Comparison of ENCODE assay signal across 11 mouse cellular contexts in the genomic region with DNA sequence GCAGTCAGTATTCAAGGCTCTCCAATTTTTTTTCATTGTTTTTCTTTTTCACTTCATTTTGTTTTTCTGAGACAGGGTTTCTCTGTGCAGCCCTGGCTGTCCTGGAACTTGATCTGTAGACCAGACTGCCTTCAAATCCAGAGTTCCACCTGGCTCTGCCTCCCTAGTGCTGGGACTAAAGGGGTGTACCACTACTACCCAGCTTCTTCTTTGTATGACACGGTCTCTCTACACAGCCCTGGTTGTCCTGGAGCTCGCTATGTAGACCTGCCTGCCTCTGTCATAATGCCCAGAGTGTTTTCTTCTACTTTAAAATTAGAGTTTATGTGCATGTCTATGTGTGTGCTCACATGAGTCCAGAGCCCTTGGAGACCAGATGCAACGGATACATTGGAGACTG. TPM values are rescaled to one million over a fixed set of nuclear protein-coding genes. Genes with fewer than 3 reads are reported as not detected.
A peak's percentile ranks its signal among the peaks of the same experiment; 100 is the strongest.
DNase-seq lines count a peak whose midpoint lies in the region; ATAC-seq and TF ChIP-seq lines count a peak whose summit lies in the region.
"Had no signal": no experiment of that assay in that cellular context is flagged by ENCODE, and none has a peak within 500 bp of the region (broad histone marks: within the 10 kb centered on the region; RNA-seq: fewer than 3 reads in every experiment).

No protein-coding gene starts in this region.

- DNase-seq in forebrain, embryonic 10.5 days (ENCODE audit: extremely low spot score, low spot score): no peak
- DNase-seq in kidney, adult 2 months: no peak
- DNase-seq in kidney, postnatal 14 days: no peak
- DNase-seq in spleen, adult 2 months (ENCODE audit: low read depth in 1 of 2, low spot score in 2 of 2): no peak
- no peak for DNase-seq in spleen, adult 12 weeks (ENCODE audit: low spot score)
- DNase-seq in right cerebral cortex, postnatal 25 days: no peak
- DNase-seq: right cerebral cortex, postnatal 14 days had no signal

- ATAC-seq in forebrain, embryonic 12.5 days (ENCODE audit: low FRiP score): no peak
- ATAC-seq in megakaryocyte-erythroid progenitor cell, adult 5-6 weeks (replicated peaks; ENCODE audit: low FRiP score, low TSS enrichment, poor library complexity, severe bottlenecking): peak; percentile 6
- ATAC-seq: hindbrain, postnatal 0 days had no signal

- H3K4me1 ChIP-seq in forebrain, embryonic 10.5 days: peaks cover 39% of the 10 kb centered on the region
- H3K4me1 ChIP-seq in forebrain, embryonic 12.5 days: peaks cover 27% of the 10 kb centered on the region
- peaks cover 29% of the 10 kb centered on the region for H3K4me1 ChIP-seq in kidney, adult 2 months (ENCODE audit: control insufficient read depth, insufficient read depth, low read length)
- peaks cover 17% of the 10 kb centered on the region for H3K4me1 ChIP-seq in spleen, adult 2 months (ENCODE audit: control insufficient read depth, insufficient read depth, insufficient read length)

- no peak overlapping the region for H3K4me3 ChIP-seq in forebrain, embryonic 10.5 days
- no peak overlapping the region for H3K4me3 ChIP-seq in forebrain, embryonic 12.5 days (replicated peaks)
- H3K4me3 ChIP-seq in kidney, adult 2 months (ENCODE audit: insufficient read depth, low read depth, low read length): no peak overlapping the region
- H3K4me3 ChIP-seq in spleen, adult 2 months (ENCODE audit: extremely low read depth, insufficient read depth, insufficient read length): no peak overlapping the region
- H3K4me3 ChIP-seq: limb, embryonic 15.5 days had no signal

- WGBS in forebrain, embryonic 10.5 days: 84% methylated on average over 3 of the region's 3 CpGs
- WGBS in forebrain, embryonic 12.5 days: 84% methylated on average over 3 of the region's 3 CpGs
- WGBS in kidney, adult 2 months: 77% methylated on average over 3 of the region's 3 CpGs
- 65% methylated on average over 3 of the region's 3 CpGs for WGBS in spleen, adult 2 months

- H3K36me3 ChIP-seq in forebrain, embryonic 10.5 days (replicated peaks): no peaks in the 10 kb centered on the region
- no peaks in the 10 kb centered on the region for H3K36me3 ChIP-seq in forebrain, embryonic 12.5 days (replicated peaks)
- H3K36me3 ChIP-seq in kidney, adult 2 months (ENCODE audit: control insufficient read depth, insufficient read depth, low read length): no peaks in the 10 kb centered on the region
- no peaks in the 10 kb centered on the region for H3K36me3 ChIP-seq in spleen, adult 2 months (ENCODE audit: control insufficient read depth, insufficient read depth, low read length)
- H3K36me3 ChIP-seq: limb, embryonic 15.5 days had no signal

- H3K9me3 ChIP-seq in forebrain, embryonic 10.5 days: no peaks in the 10 kb centered on the region
- no peaks in the 10 kb centered on the region for H3K9me3 ChIP-seq in forebrain, embryonic 12.5 days
- H3K9me3 ChIP-seq: limb, embryonic 15.5 days had no signal

- H3K27me3 ChIP-seq in forebrain, embryonic 10.5 days (ENCODE audit: poor library complexity, severe bottlenecking): peaks cover 7% of the 10 kb centered on the region; the same call in 1 of the 2 replicates
- H3K27me3 ChIP-seq in forebrain, embryonic 12.5 days: 0 out of 2 replicates have a peak, but pooled peaks cover 4% of the 10 kb centered on the region
- no peaks in the 10 kb centered on the region for H3K27me3 ChIP-seq in kidney, adult 2 months (replicated peaks; ENCODE audit: control insufficient read depth, insufficient read depth, low read length)
- H3K27me3 ChIP-seq in spleen, adult 2 months (ENCODE audit: control insufficient read depth, insufficient read depth, low read length): no peaks in the 10 kb centered on the region
- H3K27me3 ChIP-seq: limb, embryonic 15.5 days had no signal

- 0 out of 2 replicates have a peak overlapping the region, but pooled peaks have one; percentile 35 for H3K27ac ChIP-seq in forebrain, embryonic 10.5 days
- H3K27ac ChIP-seq in forebrain, embryonic 12.5 days: no peak overlapping the region
- H3K27ac ChIP-seq in kidney, adult 2 months (ENCODE audit: insufficient read depth, low read depth, low read length): peak overlapping the region; percentile 54
- peak overlapping the region; percentile 62 for H3K27ac ChIP-seq in spleen, adult 2 months (ENCODE audit: insufficient read depth, low read length)
- H3K27ac ChIP-seq: limb, embryonic 15.5 days had no signal

- no peak for TF ChIP-seq CTCF in kidney, adult 2 months (conservative IDR thresholded peaks at IDR 0.05; ENCODE audit: insufficient read depth, insufficient read length, low read depth, low read length)
- no peak for TF ChIP-seq CTCF in spleen, adult 2 months (IDR thresholded peaks at IDR 0.05; ENCODE audit: extremely low read depth, insufficient read depth, insufficient read length, insufficient replicate concordance)

- no peak overlapping the region for H3K4me2 ChIP-seq in forebrain, embryonic 12.5 days
- H3K4me2 ChIP-seq: limb, embryonic 15.5 days had no signal

- H3K9ac ChIP-seq in forebrain, embryonic 12.5 days: no peak overlapping the region
- H3K9ac ChIP-seq: limb, embryonic 15.5 days had no signal

- no peak for TF ChIP-seq POLR2A in kidney, adult 2 months (IDR thresholded peaks at IDR 0.05; ENCODE audit: low read depth, low read length)
- TF ChIP-seq POLR2A in spleen, adult 2 months (IDR thresholded peaks at IDR 0.05; ENCODE audit: low read depth, low read length): no peak

RNA-seq across cellular contexts. Expression of a gene that starts 27.3 kb away (rescaled TPM):
- 3.4 and 4.1 TPM in 2 replicates for polyA plus RNA-seq in forebrain, embryonic 10.5 days (2016; fragmentation: Nextera tagmentation; extraction: Ambion mirVana)
- polyA plus RNA-seq in forebrain, embryonic 12.5 days (2016; fragmentation: Nextera tagmentation; extraction: Ambion mirVana): 3.6 and 4.5 TPM in 2 replicates
- polyA plus RNA-seq in kidney, adult 2 months (2012; rRNA removed): 7.0 and 8.2 TPM in 2 replicates
- 20.6 and 22.3 TPM in 2 replicates for polyA plus RNA-seq in spleen, adult 2 months (2012; rRNA removed)
- total RNA-seq in megakaryocyte-erythroid progenitor cell, adult 5-6 weeks (2014; fragmentation: Nextera tagmentation): 26.3 and 61.7 TPM in 2 replicates
- 16.2 and 30.3 TPM in 2 replicates for total RNA-seq in megakaryocyte-erythroid progenitor cell, adult 5-6 weeks (2017)
